ENCODE assay signal across 9 mouse cellular contexts in genomic region chr4:134343071-134344031, GRCm38 (mm10). TPM values are rescaled to one million over a fixed set of nuclear protein-coding genes. Genes with fewer than 3 reads are reported as not detected.
A peak's percentile ranks its signal among the peaks of the same experiment; 100 is the strongest.
DNase-seq lines count a peak whose midpoint lies in the region; ATAC-seq and TF ChIP-seq lines count a peak whose summit lies in the region.
"Had no signal": no experiment of that assay in that cellular context is flagged by ENCODE, and none has a peak within 500 bp of the region (broad histone marks: within the 10 kb centered on the region; RNA-seq: fewer than 3 reads in every experiment).

Gene Slc30a2 (plus strand): TSS chr4:134343181.

- H3K4me1 ChIP-seq in lung, embryonic 14.5 days (ENCODE audit: insufficient read depth): no peaks in the 10 kb centered on the region
- H3K4me1 ChIP-seq in embryonic facial prominence, embryonic 15.5 days: peaks cover 13% of the 10 kb centered on the region
- peaks cover 7% of the 10 kb centered on the region for H3K4me1 ChIP-seq in midbrain, embryonic 11.5 days (ENCODE audit: control insufficient read depth, insufficient read depth, low read length)

- H3K4me3 ChIP-seq in lung, embryonic 14.5 days (ENCODE audit: low read depth, low read length): peak within 1 kb of the TSS; percentile 27
- H3K4me3 ChIP-seq in embryonic facial prominence, embryonic 15.5 days (replicated peaks): peak within 1 kb of the TSS; percentile 30
- peak within 1 kb of the TSS; percentile 17; the same call in 1 of the 2 replicates for H3K4me3 ChIP-seq in midbrain, embryonic 11.5 days (ENCODE audit: low read depth, low read length)
- no peak within 1 kb of the TSS for H3K4me3 ChIP-seq in left cerebral cortex, adult 2 months

- H3K27ac ChIP-seq in lung, embryonic 14.5 days (ENCODE audit: low read depth): no peak within 1 kb of the TSS
- H3K27ac ChIP-seq in embryonic facial prominence, embryonic 15.5 days (replicated peaks): no peak within 1 kb of the TSS
- H3K27ac ChIP-seq in midbrain, embryonic 11.5 days (ENCODE audit: low read depth, low read length): no peak within 1 kb of the TSS
- no peak within 1 kb of the TSS for H3K27ac ChIP-seq in left cerebral cortex, adult 2 months

- peak within 1 kb of the TSS; percentile 58 for H3K4me2 ChIP-seq in lung, embryonic 14.5 days
- H3K4me2 ChIP-seq in embryonic facial prominence, embryonic 15.5 days (replicated peaks): peak within 1 kb of the TSS; percentile 50
- H3K4me2 ChIP-seq in midbrain, embryonic 11.5 days: peak within 1 kb of the TSS; percentile 39

- peak; percentile 20 for DNase-seq in lung, embryonic 14.5 days
- no peak for DNase-seq in lung, postnatal 36 days
- peak; percentile 69 to 74 for DNase-seq in kidney, adult 8-10 months
- peak; percentile 90 for DNase-seq in midbrain, embryonic 11.5 days (ENCODE audit: low spot score, missing footprints)
- DNase-seq in left cerebral cortex, adult 11 months (ENCODE audit: low spot score): no peak
- no peak for DNase-seq in frontal cortex, adult 2 months (ENCODE audit: extremely low spot score in 1 of 2, low spot score in 1 of 2)
- no peak for DNase-seq in left cerebral cortex, adult 2 months (ENCODE audit: extremely low spot score in 1 of 2, low spot score in 2 of 2)

- WGBS in lung, embryonic 14.5 days: 2% methylated on average over 61 of the region's 61 CpGs
- 2% methylated on average over 61 of the region's 61 CpGs for WGBS in embryonic facial prominence, embryonic 15.5 days
- 2% methylated on average over 61 of the region's 61 CpGs for WGBS in midbrain, embryonic 11.5 days

- H3K9me3 ChIP-seq in lung, embryonic 14.5 days (ENCODE audit: low read depth, low read length): no peaks in the 10 kb centered on the region
- H3K9me3 ChIP-seq in embryonic facial prominence, embryonic 15.5 days (replicated peaks): no peaks in the 10 kb centered on the region
- H3K9me3 ChIP-seq in midbrain, embryonic 11.5 days (ENCODE audit: control insufficient read depth, low read length): no peaks in the 10 kb centered on the region

- ATAC-seq in lung, embryonic 14.5 days (ENCODE audit: insufficient read depth): no peak
- ATAC-seq in embryonic facial prominence, embryonic 15.5 days (ENCODE audit: insufficient number of reproducible peaks, low FRiP score, low TSS enrichment, low read depth): no peak
- ATAC-seq in midbrain, embryonic 11.5 days (ENCODE audit: low FRiP score): no peak
- ATAC-seq: Patski had no signal

- H3K9ac ChIP-seq in lung, embryonic 14.5 days: peak within 1 kb of the TSS; percentile 32; the same call in 1 of the 2 replicates
- 0 out of 2 replicates have a peak within 1 kb of the TSS, but pooled peaks have one; percentile 0 for H3K9ac ChIP-seq in embryonic facial prominence, embryonic 15.5 days
- H3K9ac ChIP-seq in midbrain, embryonic 11.5 days (ENCODE audit: low read length): 0 out of 2 replicates have a peak within 1 kb of the TSS, but pooled peaks have one; percentile 20

- intact Hi-C loops in left cerebral cortex, adult 2 months (cut with DNase I): no loop called here

- peaks cover 42% of the 10 kb centered on the region for H3K27me3 ChIP-seq in lung, embryonic 14.5 days (ENCODE audit: insufficient read depth, low read length)
- H3K27me3 ChIP-seq in embryonic facial prominence, embryonic 15.5 days: peaks cover 42% of the 10 kb centered on the region
- H3K27me3 ChIP-seq in midbrain, embryonic 11.5 days (ENCODE audit: control insufficient read depth, insufficient read depth, low read length): peaks cover 33% of the 10 kb centered on the region
- H3K27me3 ChIP-seq: Patski had no signal

- H3K36me3 ChIP-seq in lung, embryonic 14.5 days (ENCODE audit: insufficient read depth): no peaks in the 10 kb centered on the region
- H3K36me3 ChIP-seq in embryonic facial prominence, embryonic 15.5 days: no peaks in the 10 kb centered on the region
- no peaks in the 10 kb centered on the region for H3K36me3 ChIP-seq in midbrain, embryonic 11.5 days (ENCODE audit: control insufficient read depth, insufficient read depth, low read length)

- no peak for TF ChIP-seq CTCF in lung, embryonic 14.5 days (IDR thresholded peaks at IDR 0.05; ENCODE audit: low read depth)
- no peak for TF ChIP-seq CTCF in left cerebral cortex, adult 2 months (IDR thresholded peaks at IDR 0.05)

RNA-seq across cellular contexts. Expression of gene Slc30a2, which starts in this region (rescaled TPM):
- 0.05 TPM in 1 of 2 replicates, not detected in the other for polyA plus RNA-seq in lung, embryonic 14.5 days (2014; fragmentation: Nextera tagmentation; extraction: Ambion mirVana)
- polyA plus RNA-seq in embryonic facial prominence, embryonic 15.5 days (2015; fragmentation: Nextera tagmentation; extraction: Ambion mirVana): 1.6 and 2.3 TPM in 2 replicates
- not detected in 2 replicates for polyA plus RNA-seq in midbrain, embryonic 11.5 days (2014; fragmentation: Nextera tagmentation; extraction: Ambion mirVana)
- 0.29 and 0.58 TPM in 2 replicates for polyA plus RNA-seq in frontal cortex, adult 2 months (2012; rRNA removed)
- not detected for total RNA-seq in left cerebral cortex, adult 2 months (2021)
- polyA plus RNA-seq: Patski had no signal

Comparison
In these comparisons a context has a peak if more than half of its experiments do, and no peak if none do; other contexts are left out.
1. Peak in DNase-seq, H3K4me3 ChIP-seq, H3K9ac ChIP-seq and H3K4me2 ChIP-seq in lung, embryonic 14.5 days; RNA of the gene not detected or under 1 TPM.
2. Peak in DNase-seq, H3K4me3 ChIP-seq, H3K9ac ChIP-seq and H3K4me2 ChIP-seq in midbrain, embryonic 11.5 days; RNA of the gene not detected or under 1 TPM.
3. DNase-seq: peak in kidney, adult 8-10 months (2 of 2); none in lung, postnatal 36 days (single experiment), left cerebral cortex, adult 11 months (single experiment), frontal cortex, adult 2 months (0 of 2) and left cerebral cortex, adult 2 months (0 of 2).
4. Peak in every context shown above with its lines, with median percentiles within 50 percentile points of each other: H3K4me2 ChIP-seq and H3K9ac ChIP-seq.